Mouse (Mus musculus): Measurements from ENCODE around the gene Rnf24. TPM values are rescaled to one million over a fixed set of nuclear protein-coding genes. Genes with fewer than 3 reads are reported as not detected.
"Not testable (repeated sequence)": the region's sequence is repeated elsewhere in the genome, so short reads cannot be mapped to it uniquely, and the experiment has no call there.

Gene Rnf24
- polyA plus RNA-seq, 1 experiment: 7.1 TPM

GRCm38 (mm10) chr2:131316167-131316566 lies 36.5 kb downstream of the Rnf24 start:
- H3K9me3 ChIP-seq (replicated peaks; ENCODE audit: control insufficient read depth, insufficient read depth, low read length, poor library complexity, severe bottlenecking): no peaks in the 10 kb centered on the region
- no peaks in the 10 kb centered on the region for H3K4me1 ChIP-seq (ENCODE audit: control insufficient read depth, insufficient read depth, low read length)
- H3K4me3 ChIP-seq (ENCODE audit: low read depth, low read length): no peak overlapping the region
- no peaks in the 10 kb centered on the region for H3K36me3 ChIP-seq (ENCODE audit: control insufficient read depth, insufficient read depth, low read length, poor library complexity, severe bottlenecking)
- no peak for TF ChIP-seq EP300 (IDR thresholded peaks at IDR 0.05; ENCODE audit: insufficient read depth, low read depth, low read length)
- TF ChIP-seq CTCF (IDR thresholded peaks at IDR 0.05; ENCODE audit: low read depth, low read length): no peak
- TF ChIP-seq POLR2A (IDR thresholded peaks at IDR 0.05; ENCODE audit: insufficient read depth, low read length): no peak
- H3K9ac ChIP-seq (ENCODE audit: low read depth, poor library complexity, severe bottlenecking): no peak overlapping the region
- H3K27me3 ChIP-seq (ENCODE audit: control insufficient read depth, insufficient read depth, low read length, poor library complexity, severe bottlenecking): no peaks in the 10 kb centered on the region
- H3K27ac ChIP-seq (ENCODE audit: insufficient read depth, low read length): no peak overlapping the region

GRCm38 (mm10) chr2:131309296-131309695 lies 43.4 kb downstream of the Rnf24 start:
- TF ChIP-seq EP300 (IDR thresholded peaks at IDR 0.05; ENCODE audit: insufficient read depth, low read depth, low read length): no peak
- TF ChIP-seq POLR2A (IDR thresholded peaks at IDR 0.05; ENCODE audit: insufficient read depth, low read length): no peak
- no peak for TF ChIP-seq CTCF (IDR thresholded peaks at IDR 0.05; ENCODE audit: low read depth, low read length)
- H3K9me3 ChIP-seq (replicated peaks; ENCODE audit: control insufficient read depth, insufficient read depth, low read length, poor library complexity, severe bottlenecking): no peaks in the 10 kb centered on the region

GRCm38 (mm10) chr2:131307822-131308221 lies 44.9 kb downstream of the Rnf24 start:
- H3K36me3 ChIP-seq (ENCODE audit: control insufficient read depth, insufficient read depth, low read length, poor library complexity, severe bottlenecking): no peaks in the 10 kb centered on the region
- H3K9ac ChIP-seq (ENCODE audit: low read depth, poor library complexity, severe bottlenecking): no peak overlapping the region
- H3K4me1 ChIP-seq (ENCODE audit: control insufficient read depth, insufficient read depth, low read length): no peaks in the 10 kb centered on the region
- no peak overlapping the region for H3K4me3 ChIP-seq (ENCODE audit: low read depth, low read length)
- H3K9me3 ChIP-seq (replicated peaks; ENCODE audit: control insufficient read depth, insufficient read depth, low read length, poor library complexity, severe bottlenecking): no peaks in the 10 kb centered on the region
- TF ChIP-seq CTCF (IDR thresholded peaks at IDR 0.05; ENCODE audit: low read depth, low read length) (no peak), POLR2A (IDR thresholded peaks at IDR 0.05; ENCODE audit: insufficient read depth, low read length) (no peak), EP300 (IDR thresholded peaks at IDR 0.05; ENCODE audit: insufficient read depth, low read depth, low read length) (no peak)
- H3K27me3 ChIP-seq (ENCODE audit: control insufficient read depth, insufficient read depth, low read length, poor library complexity, severe bottlenecking): no peaks in the 10 kb centered on the region
- no peak overlapping the region for H3K27ac ChIP-seq (ENCODE audit: insufficient read depth, low read length)

More at GRCm38 (mm10) chr2:131309296-131309695, 43.4 kb downstream of the Rnf24 start:
- Histone ChIP-seq H3K27ac (ENCODE audit: insufficient read depth, low read length) (no peak overlapping the region), H3K9ac (ENCODE audit: low read depth, poor library complexity, severe bottlenecking) (no peak overlapping the region), H3K27me3 (ENCODE audit: control insufficient read depth, insufficient read depth, low read length, poor library complexity, severe bottlenecking) (no peaks in the 10 kb centered on the region), H3K4me1 (ENCODE audit: control insufficient read depth, insufficient read depth, low read length) (no peaks in the 10 kb centered on the region), H3K36me3 (ENCODE audit: control insufficient read depth, insufficient read depth, low read length, poor library complexity, severe bottlenecking) (no peaks in the 10 kb centered on the region), H3K4me3 (ENCODE audit: low read depth, low read length) (no peak overlapping the region)

GRCm38 (mm10) chr2:131307391-131307790 lies 45.3 kb downstream of the Rnf24 start:
- H3K9ac ChIP-seq (ENCODE audit: low read depth, poor library complexity, severe bottlenecking): no peak overlapping the region
- H3K27ac ChIP-seq (ENCODE audit: insufficient read depth, low read length): no peak overlapping the region
- no peaks in the 10 kb centered on the region for H3K27me3 ChIP-seq (ENCODE audit: control insufficient read depth, insufficient read depth, low read length, poor library complexity, severe bottlenecking)
- no peaks in the 10 kb centered on the region; the same call in 1 of the 2 replicates for H3K36me3 ChIP-seq (ENCODE audit: control insufficient read depth, insufficient read depth, low read length, poor library complexity, severe bottlenecking)
- no peaks in the 10 kb centered on the region for H3K9me3 ChIP-seq (replicated peaks; ENCODE audit: control insufficient read depth, insufficient read depth, low read length, poor library complexity, severe bottlenecking)
- H3K4me3 ChIP-seq (ENCODE audit: low read depth, low read length): no peak overlapping the region
- TF ChIP-seq CTCF (IDR thresholded peaks at IDR 0.05; ENCODE audit: low read depth, low read length) (no peak), EP300 (IDR thresholded peaks at IDR 0.05; ENCODE audit: insufficient read depth, low read depth, low read length) (no peak), POLR2A (IDR thresholded peaks at IDR 0.05; ENCODE audit: insufficient read depth, low read length) (no peak)
- no peaks in the 10 kb centered on the region for H3K4me1 ChIP-seq (ENCODE audit: control insufficient read depth, insufficient read depth, low read length)

- H3K36me3 ChIP-seq (ENCODE audit: control insufficient read depth, insufficient read depth, low read length, poor library complexity, severe bottlenecking); H3K9ac ChIP-seq (ENCODE audit: low read depth, poor library complexity, severe bottlenecking); H3K9me3 ChIP-seq (replicated peaks; ENCODE audit: control insufficient read depth, insufficient read depth, low read length, poor library complexity, severe bottlenecking); H3K4me1 ChIP-seq (ENCODE audit: control insufficient read depth, insufficient read depth, low read length); H3K4me3 ChIP-seq (ENCODE audit: low read depth, low read length); H3K27ac ChIP-seq (ENCODE audit: insufficient read depth, low read length); H3K27me3 ChIP-seq (ENCODE audit: control insufficient read depth, insufficient read depth, low read length, poor library complexity, severe bottlenecking): not testable (repeated sequence)
Measured at GRCm38 (mm10) chr2:131305226-131305625, 47.5 kb downstream of the Rnf24 start.

GRCm38 (mm10) chr2:131304497-131304896 lies 48.2 kb downstream of the Rnf24 start:
- Histone ChIP-seq H3K36me3 (ENCODE audit: control insufficient read depth, insufficient read depth, low read length, poor library complexity, severe bottlenecking) (no peaks in the 10 kb centered on the region; the same call in 1 of the 2 replicates), H3K4me3 (ENCODE audit: low read depth, low read length) (no peak overlapping the region), H3K4me1 (ENCODE audit: control insufficient read depth, insufficient read depth, low read length) (no peaks in the 10 kb centered on the region), H3K27ac (ENCODE audit: insufficient read depth, low read length) (no peak overlapping the region), H3K9me3 (replicated peaks; ENCODE audit: control insufficient read depth, insufficient read depth, low read length, poor library complexity, severe bottlenecking) (no peaks in the 10 kb centered on the region), H3K9ac (ENCODE audit: low read depth, poor library complexity, severe bottlenecking) (no peak overlapping the region), H3K27me3 (ENCODE audit: control insufficient read depth, insufficient read depth, low read length, poor library complexity, severe bottlenecking) (no peaks in the 10 kb centered on the region)
- TF ChIP-seq POLR2A (IDR thresholded peaks at IDR 0.05; ENCODE audit: insufficient read depth, low read length): no peak
- TF ChIP-seq CTCF (IDR thresholded peaks at IDR 0.05; ENCODE audit: low read depth, low read length): no peak
- no peak for TF ChIP-seq EP300 (IDR thresholded peaks at IDR 0.05; ENCODE audit: insufficient read depth, low read depth, low read length)

Data from ES-Bruce4 (cell line).